Mouse (Mus musculus) ES-Bruce4 (cell line): Measurements from ENCODE around the gene Lnx2.

Source experiments
- CTCF ChIP-seq: IDR thresholded peaks from one replicate; pipeline ENCODE4 v1.8.1; 2011; ENCODE audit warnings: low read depth, low read length
- POLR2A ChIP-seq: IDR thresholded peaks from one replicate; pipeline ENCODE4 v1.8.1; 2011; ENCODE audit warnings: low read length; ENCODE audit not compliant: insufficient read depth

- TF ChIP-seq CTCF (no peak), POLR2A (no peak)
These were observed 25.4 kb downstream of the Lnx2 start for GRCm38 (mm10) chr5:147050816-147051499.
